ENCODE assay signal across 8 mouse cellular contexts in the genomic region with DNA sequence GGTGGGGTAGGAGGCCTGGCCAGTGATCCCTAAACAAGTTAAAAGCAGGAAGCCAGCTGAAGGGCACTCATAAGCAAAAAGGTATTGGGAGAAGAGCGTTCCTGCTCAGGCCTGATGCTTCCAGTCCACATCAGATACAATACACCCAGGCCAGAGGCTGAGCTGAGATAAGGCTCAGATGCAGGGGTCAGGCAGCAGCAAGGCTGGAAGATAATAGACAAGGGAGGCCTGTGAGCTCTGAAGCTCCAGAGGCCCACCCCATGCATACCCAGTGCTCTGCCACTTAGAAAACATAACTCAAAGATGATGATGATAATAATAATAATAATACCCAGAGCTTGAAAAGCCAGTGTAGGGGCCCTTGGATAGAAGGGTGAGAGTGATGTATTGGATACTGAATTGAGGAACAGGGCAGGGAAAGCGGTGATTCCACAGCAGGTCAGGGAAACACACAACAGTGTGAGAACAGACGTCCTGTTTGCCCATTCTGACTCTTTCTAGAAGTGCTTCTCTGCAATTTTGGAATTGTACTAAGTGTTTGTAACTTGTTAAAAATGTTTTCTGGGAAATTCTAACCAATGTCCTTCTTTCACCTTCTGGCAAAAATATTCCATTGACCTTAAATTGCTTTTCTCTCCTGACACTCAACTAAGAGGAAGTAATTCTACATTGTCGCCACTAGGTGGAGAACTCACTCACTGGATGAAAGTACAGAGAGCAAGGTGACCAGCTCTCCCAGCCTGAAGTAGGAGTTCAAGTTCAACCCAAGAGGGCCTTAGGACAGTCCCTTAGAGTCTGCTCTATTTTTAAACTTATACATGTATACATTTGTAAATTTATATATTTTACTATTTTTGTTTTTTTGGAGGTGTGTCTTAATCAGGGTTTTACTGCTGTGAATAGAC. TPM values are rescaled to one million over a fixed set of nuclear protein-coding genes. Genes with fewer than 3 reads are reported as not detected.
DNase-seq lines count a peak whose midpoint lies in the region; ATAC-seq and TF ChIP-seq lines count a peak whose summit lies in the region.

No protein-coding gene starts in this region.

- TF ChIP-seq CTCF in layer of hippocampus, adult 2 months (conservative IDR thresholded peaks at IDR 0.05), result peak; percentile 93

- peak overlapping the region; percentile 40 for H3K4me2 ChIP-seq in liver, embryonic 13.5 days

- no peak for ATAC-seq in CD4-positive, CD25-positive, alpha-beta regulatory T cell, adult 4 months
- peak; percentile 99 for ATAC-seq in liver, embryonic 13.5 days (ENCODE audit: low read depth)

- H3K27ac ChIP-seq in layer of hippocampus, adult 2 months, result no peak overlapping the region
- H3K27ac ChIP-seq in liver, embryonic 13.5 days, result peak overlapping the region; percentile 92

- H3K4me3 ChIP-seq in layer of hippocampus, adult 2 months, result no peak overlapping the region
- 0 out of 2 replicates have a peak overlapping the region, but pooled peaks have one; percentile 1 for H3K4me3 ChIP-seq in liver, embryonic 13.5 days (replicated peaks)

- H3K9ac ChIP-seq in liver, embryonic 13.5 days, result peak overlapping the region; percentile 64

- H3K4me1 ChIP-seq in liver, embryonic 13.5 days (replicated peaks), result peaks cover 39% of the 10 kb centered on the region

- no peaks in the 10 kb centered on the region for H3K27me3 ChIP-seq in liver, embryonic 13.5 days

- H3K36me3 ChIP-seq in liver, embryonic 13.5 days, result no peaks in the 10 kb centered on the region

- DNase-seq in CD4-positive, CD25-positive, alpha-beta regulatory T cell, adult 2 months (ENCODE audit: low read depth, low spot score), result peak; percentile 69
- DNase-seq in layer of hippocampus, adult 2 months (ENCODE audit: low spot score in 2 of 2), result no peak
- DNase-seq in layer of hippocampus, adult 11-12 months (ENCODE audit: low spot score), result no peak
- peak; percentile 31 to 52 for DNase-seq in cerebellum, postnatal 14 days
- DNase-seq in liver, embryonic 13.5 days, result peak; percentile 80
- no peak for DNase-seq in natural killer cell, adult 2 months (ENCODE audit: low spot score in 2 of 2)
- no peak for DNase-seq in urinary bladder, adult 18-20 months (ENCODE audit: low spot score in 2 of 2)

- H3K9me3 ChIP-seq in liver, embryonic 13.5 days (replicated peaks), result peaks cover 3% of the 10 kb centered on the region

- WGBS in liver, embryonic 13.5 days (ENCODE audit: insufficient replicate concordance), result 40% methylated on average over 4 of the region's 4 CpGs

RNA-seq across cellular contexts. Expression of gene Gp9, which starts 14.2 kb away (rescaled TPM):
- not detected for polyA plus RNA-seq in CD4-positive, CD25-positive, alpha-beta regulatory T cell, adult 4 months (2017; shearing (Covaris generic))
- 1 to 10 TPM in 1 of 2 experiments, under 1 TPM in 1; 0.98 to 1.2 TPM for total RNA-seq in layer of hippocampus, adult 2 months (2021)
- polyA plus RNA-seq in liver, embryonic 13.5 days (2015; fragmentation: Nextera tagmentation; extraction: Ambion mirVana), result 32.7 and 35.6 TPM in 2 replicates

RNA-seq across cellular contexts. Expression of gene Efcc1, which starts 33.0 kb away (rescaled TPM):
- under 1 TPM in 1 of 2 experiments, not detected in 1; 0.58 TPM for polyA plus RNA-seq in CD4-positive, CD25-positive, alpha-beta regulatory T cell, adult 4 months (2017; shearing (Covaris generic))
- total RNA-seq in layer of hippocampus, adult 2 months (2021), result 1 to 10 TPM; 3.7 to 4.3 TPM
- 0.16 and 0.35 TPM in 2 replicates for polyA plus RNA-seq in liver, embryonic 13.5 days (2015; fragmentation: Nextera tagmentation; extraction: Ambion mirVana)

RNA-seq across cellular contexts. Expression of gene Rab43, which starts 48.3 kb away (rescaled TPM):
- polyA plus RNA-seq in CD4-positive, CD25-positive, alpha-beta regulatory T cell, adult 4 months (2017; shearing (Covaris generic)), result 10 to 100 TPM; 10.1 to 12.7 TPM
- 10 to 100 TPM; 10.7 to 15.5 TPM for total RNA-seq in layer of hippocampus, adult 2 months (2021)
- polyA plus RNA-seq in liver, embryonic 13.5 days (2015; fragmentation: Nextera tagmentation; extraction: Ambion mirVana), result 20.6 and 24.1 TPM in 2 replicates

Comparison
In these comparisons a context has a peak if more than half of its experiments do, and no peak if none do; other contexts are left out.
1. DNase-seq: peak in CD4-positive, CD25-positive, alpha-beta regulatory T cell, adult 2 months (single experiment), cerebellum, postnatal 14 days (2 of 2) and liver, embryonic 13.5 days (single experiment); none in layer of hippocampus, adult 2 months (0 of 2), layer of hippocampus, adult 11-12 months (single experiment), natural killer cell, adult 2 months (0 of 2) and urinary bladder, adult 18-20 months (0 of 2).
2. RNA of gene Gp9, which starts 14.2 kb away (polyA plus RNA-seq): 32.7 to 35.6 TPM in liver, embryonic 13.5 days; not detected in CD4-positive, CD25-positive, alpha-beta regulatory T cell, adult 4 months; every median in the first group is over 10 times any median in the second.